Mouse (Mus musculus): ENCODE data around the gene Slc18a3. TPM values are rescaled to one million over a fixed set of nuclear protein-coding genes. Genes with fewer than 3 reads are reported as not detected.
A peak's percentile ranks its signal among the peaks of the same experiment; 100 is the strongest.

Gene Slc18a3
- polyA plus RNA-seq, 1 experiment from 2014 or later = 0.79 TPM

GRCm38 (mm10) chr14:32502764-32503688, 38.4 kb upstream of the Slc18a3 start:
- Histone ChIP-seq H3K4me3 (ENCODE audit: low read length) (no peak overlapping the region), H3K27me3 (ENCODE audit: control insufficient read depth, insufficient read depth, low read length) (no peaks in the 10 kb centered on the region), H3K36me3 (ENCODE audit: control insufficient read depth, insufficient read depth) (no peaks in the 10 kb centered on the region), H3K27ac (ENCODE audit: low read length) (no peak overlapping the region), H3K4me2 (ENCODE audit: low read depth, low read length) (no peak overlapping the region), H3K9me3 (replicated peaks; ENCODE audit: control insufficient read depth, low read length) (no peaks in the 10 kb centered on the region), H3K9ac (ENCODE audit: low read length) (no peak overlapping the region), H3K4me1 (ENCODE audit: control insufficient read depth, insufficient read depth, low read length) (no peaks in the 10 kb centered on the region)
- WGBS = 70% methylated on average over 9 of the region's 9 CpGs
- no peak for ATAC-seq (replicated peaks; ENCODE audit: extremely low read depth, insufficient read depth, low FRiP score)

- no peak for ATAC-seq (replicated peaks; ENCODE audit: extremely low read depth, insufficient read depth, low FRiP score)
- WGBS = 70% methylated on average over 2 of the region's 2 CpGs
- H3K27me3 ChIP-seq (ENCODE audit: control insufficient read depth, insufficient read depth, low read length) = no peaks in the 10 kb centered on the region
These were observed 36.7 kb upstream of the Slc18a3 start for GRCm38 (mm10) chr14:32501303-32501702.

DNA sequence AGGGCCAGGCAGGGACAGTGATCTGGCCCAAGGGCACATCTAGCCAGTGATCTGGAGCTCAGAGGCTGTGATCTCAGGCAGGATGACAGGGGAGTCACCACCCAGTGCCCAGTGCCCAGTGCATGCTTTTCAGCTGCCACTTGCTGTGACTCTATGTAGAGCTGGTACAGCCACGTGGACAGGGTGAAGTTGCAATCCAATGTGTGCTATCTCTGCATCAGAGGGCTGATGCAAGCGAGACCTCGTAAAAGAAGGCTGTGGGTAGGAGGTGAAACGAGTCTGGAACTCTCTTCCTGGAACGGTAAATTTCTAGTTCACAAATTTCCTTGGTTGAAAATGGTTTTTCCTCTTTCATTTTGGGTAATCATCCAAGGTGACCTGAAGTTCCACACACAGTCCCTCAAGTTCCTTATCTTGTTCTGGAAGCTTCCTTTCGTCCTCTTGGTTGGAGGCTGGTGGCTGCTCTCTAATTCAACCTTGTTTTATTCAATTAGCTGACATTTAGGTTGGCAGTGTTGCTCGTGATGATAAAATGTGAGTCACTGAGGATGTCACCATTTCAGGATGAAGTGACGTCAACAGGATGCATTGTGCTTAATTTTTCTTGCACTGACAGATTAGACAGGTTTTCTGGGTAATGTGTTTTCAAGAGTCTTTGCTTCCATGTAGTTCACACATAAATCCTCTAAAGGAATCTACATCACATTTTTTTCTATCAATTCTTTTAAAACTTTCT, 31.6 kb upstream of the Slc18a3 start:
- no peaks in the 10 kb centered on the region for H3K9me3 ChIP-seq (replicated peaks; ENCODE audit: control insufficient read depth, low read length)
- no peaks in the 10 kb centered on the region for H3K36me3 ChIP-seq (ENCODE audit: control insufficient read depth, insufficient read depth)
- no peak overlapping the region for H3K4me2 ChIP-seq (ENCODE audit: low read depth, low read length)
- peaks cover 2% of the 10 kb centered on the region for H3K27me3 ChIP-seq (ENCODE audit: control insufficient read depth, insufficient read depth, low read length)
- no peak overlapping the region for H3K9ac ChIP-seq (ENCODE audit: low read length)
- H3K4me1 ChIP-seq (ENCODE audit: control insufficient read depth, insufficient read depth, low read length) = 0 out of 2 replicates have a peak, but pooled peaks cover 3% of the 10 kb centered on the region
- WGBS = 59% methylated on average over 8 of the region's 8 CpGs
- no peak overlapping the region for H3K4me3 ChIP-seq (ENCODE audit: low read length)
- no peak for ATAC-seq (replicated peaks; ENCODE audit: extremely low read depth, insufficient read depth, low FRiP score)
- no peak overlapping the region for H3K27ac ChIP-seq (ENCODE audit: low read length)

More at GRCm38 (mm10) chr14:32501303-32501702, 36.7 kb upstream of the Slc18a3 start:
- Histone ChIP-seq H3K27ac (ENCODE audit: low read length) (no peak overlapping the region), H3K4me3 (ENCODE audit: low read length) (no peak overlapping the region), H3K9me3 (replicated peaks; ENCODE audit: control insufficient read depth, low read length) (no peaks in the 10 kb centered on the region), H3K4me1 (ENCODE audit: control insufficient read depth, insufficient read depth, low read length) (no peaks in the 10 kb centered on the region), H3K4me2 (ENCODE audit: low read depth, low read length) (no peak overlapping the region), H3K36me3 (ENCODE audit: control insufficient read depth, insufficient read depth) (no peaks in the 10 kb centered on the region), H3K9ac (ENCODE audit: low read length) (no peak overlapping the region)

DNA sequence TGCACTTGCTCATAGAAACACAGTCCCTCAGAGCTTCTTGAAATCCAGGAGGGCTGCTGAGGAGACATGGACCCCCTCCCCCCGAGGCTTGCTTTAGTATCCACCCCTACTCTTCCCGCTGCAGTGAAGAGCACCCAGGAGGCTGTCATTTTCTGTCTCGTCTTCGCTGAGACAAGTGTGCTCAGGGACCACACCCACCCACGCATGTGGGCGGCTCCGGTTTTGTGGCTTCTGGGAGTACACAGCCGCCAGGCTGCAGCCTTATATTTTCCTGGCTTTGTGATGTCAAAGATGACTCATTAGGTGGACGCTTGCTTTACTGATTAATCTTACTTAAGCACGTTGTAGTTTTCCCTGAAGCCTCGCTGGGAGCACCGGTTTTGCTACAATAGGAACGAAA, 27.9 kb upstream of the Slc18a3 start:
- Histone ChIP-seq H3K9ac (ENCODE audit: low read length) (no peak overlapping the region), H3K4me2 (ENCODE audit: low read depth, low read length) (peak overlapping the region; percentile 57), H3K4me1 (ENCODE audit: control insufficient read depth, insufficient read depth, low read length) (0 out of 2 replicates have a peak, but pooled peaks cover 3% of the 10 kb centered on the region), H3K36me3 (ENCODE audit: control insufficient read depth, insufficient read depth) (no peaks in the 10 kb centered on the region), H3K4me3 (ENCODE audit: low read length) (peak overlapping the region; percentile 13), H3K27ac (ENCODE audit: low read length) (no peak overlapping the region), H3K27me3 (ENCODE audit: control insufficient read depth, insufficient read depth, low read length) (peaks cover 2% of the 10 kb centered on the region), H3K9me3 (replicated peaks; ENCODE audit: control insufficient read depth, low read length) (no peaks in the 10 kb centered on the region)
- no peak for ATAC-seq (replicated peaks; ENCODE audit: extremely low read depth, insufficient read depth, low FRiP score)
- 13% methylated on average over 13 of the region's 13 CpGs for WGBS

DNA sequence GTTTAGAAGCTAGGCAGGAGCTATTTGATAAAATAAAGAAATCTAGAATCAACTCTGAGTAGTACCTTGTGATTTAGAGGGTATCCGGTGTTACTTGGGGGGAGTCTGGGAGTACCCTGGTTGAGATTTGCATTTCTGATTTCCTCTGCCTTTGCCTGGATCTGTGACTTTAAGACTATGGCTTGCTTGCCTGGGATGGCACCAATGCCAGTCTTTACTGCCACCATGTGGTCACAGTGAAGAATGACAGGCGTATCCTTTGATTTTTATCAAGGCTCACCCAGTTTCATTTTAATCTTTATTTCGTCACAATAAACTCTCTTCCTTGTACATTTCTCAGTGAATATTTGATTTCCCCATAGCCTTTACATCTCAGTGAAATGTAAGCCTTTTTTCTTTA, 17.4 kb upstream of the Slc18a3 start:
- no peaks in the 10 kb centered on the region for H3K4me1 ChIP-seq (ENCODE audit: control insufficient read depth, insufficient read depth, low read length)
- ATAC-seq (replicated peaks; ENCODE audit: extremely low read depth, insufficient read depth, low FRiP score) = no peak
- 9% methylated on average over 3 of the region's 3 CpGs for WGBS

GRCm38 (mm10) chr14:32477581-32477980, 12.9 kb upstream of the Slc18a3 start:
- no peaks in the 10 kb centered on the region for H3K4me1 ChIP-seq (ENCODE audit: control insufficient read depth, insufficient read depth, low read length)
- ATAC-seq (replicated peaks; ENCODE audit: extremely low read depth, insufficient read depth, low FRiP score) = no peak
- 68% methylated on average over 1 of the region's 1 CpGs for WGBS
- peaks cover 5% of the 10 kb centered on the region; the same call in 1 of the 2 replicates for H3K27me3 ChIP-seq (ENCODE audit: control insufficient read depth, insufficient read depth, low read length)
- no peak overlapping the region for H3K4me3 ChIP-seq (ENCODE audit: low read length)
- H3K36me3 ChIP-seq (ENCODE audit: control insufficient read depth, insufficient read depth) = no peaks in the 10 kb centered on the region
- no peak overlapping the region for H3K4me2 ChIP-seq (ENCODE audit: low read depth, low read length)
- H3K9me3 ChIP-seq (replicated peaks; ENCODE audit: control insufficient read depth, low read length) = no peaks in the 10 kb centered on the region
- H3K27ac ChIP-seq (ENCODE audit: low read length) = no peak overlapping the region
- no peak overlapping the region for H3K9ac ChIP-seq (ENCODE audit: low read length)

More for the DNA sequence above, 17.4 kb upstream of the Slc18a3 start:
- H3K27me3 ChIP-seq (ENCODE audit: control insufficient read depth, insufficient read depth, low read length) = no peaks in the 10 kb centered on the region
- H3K9me3 ChIP-seq (replicated peaks; ENCODE audit: control insufficient read depth, low read length) = no peaks in the 10 kb centered on the region
- no peak overlapping the region for H3K9ac ChIP-seq (ENCODE audit: low read length)
- no peaks in the 10 kb centered on the region for H3K36me3 ChIP-seq (ENCODE audit: control insufficient read depth, insufficient read depth)
- H3K4me2 ChIP-seq (ENCODE audit: low read depth, low read length) = no peak overlapping the region
- no peak overlapping the region for H3K4me3 ChIP-seq (ENCODE audit: low read length)
- no peak overlapping the region for H3K27ac ChIP-seq (ENCODE audit: low read length)

- no peaks in the 10 kb centered on the region for H3K4me1 ChIP-seq (ENCODE audit: control insufficient read depth, insufficient read depth, low read length)
- no peak overlapping the region for H3K9ac ChIP-seq (ENCODE audit: low read length)
- no peak overlapping the region for H3K27ac ChIP-seq (ENCODE audit: low read length)
- H3K9me3 ChIP-seq (replicated peaks; ENCODE audit: control insufficient read depth, low read length) = no peaks in the 10 kb centered on the region
- no peak overlapping the region for H3K4me3 ChIP-seq (ENCODE audit: low read length)
- H3K27me3 ChIP-seq (ENCODE audit: control insufficient read depth, insufficient read depth, low read length) = peaks cover 5% of the 10 kb centered on the region; the same call in 1 of the 2 replicates
- ATAC-seq (replicated peaks; ENCODE audit: extremely low read depth, insufficient read depth, low FRiP score) = no peak
- 61% methylated on average over 6 of the region's 6 CpGs for whole genome bisulfite sequencing
- H3K4me2 ChIP-seq (ENCODE audit: low read depth, low read length) = no peak overlapping the region
- H3K36me3 ChIP-seq (ENCODE audit: control insufficient read depth, insufficient read depth) = no peaks in the 10 kb centered on the region
These were observed 11.9 kb upstream of the Slc18a3 start for GRCm38 (mm10) chr14:32476559-32476958.

GRCm38 (mm10) chr14:32472996-32473395, 8.3 kb upstream of the Slc18a3 start:
- no peaks in the 10 kb centered on the region for H3K9me3 ChIP-seq (replicated peaks; ENCODE audit: control insufficient read depth, low read length)
- no peaks in the 10 kb centered on the region for H3K36me3 ChIP-seq (ENCODE audit: control insufficient read depth, insufficient read depth)
- peaks cover 7% of the 10 kb centered on the region for H3K27me3 ChIP-seq (ENCODE audit: control insufficient read depth, insufficient read depth, low read length)
- H3K9ac ChIP-seq (ENCODE audit: low read length) = no peak overlapping the region
- WGBS = 14% methylated on average over 4 of the region's 4 CpGs
- no peaks in the 10 kb centered on the region for H3K4me1 ChIP-seq (ENCODE audit: control insufficient read depth, insufficient read depth, low read length)
- no peak for ATAC-seq (replicated peaks; ENCODE audit: extremely low read depth, insufficient read depth, low FRiP score)
- H3K4me3 ChIP-seq (ENCODE audit: low read length) = no peak overlapping the region
- H3K4me2 ChIP-seq (ENCODE audit: low read depth, low read length) = no peak overlapping the region
- H3K27ac ChIP-seq (ENCODE audit: low read length) = no peak overlapping the region

DNA sequence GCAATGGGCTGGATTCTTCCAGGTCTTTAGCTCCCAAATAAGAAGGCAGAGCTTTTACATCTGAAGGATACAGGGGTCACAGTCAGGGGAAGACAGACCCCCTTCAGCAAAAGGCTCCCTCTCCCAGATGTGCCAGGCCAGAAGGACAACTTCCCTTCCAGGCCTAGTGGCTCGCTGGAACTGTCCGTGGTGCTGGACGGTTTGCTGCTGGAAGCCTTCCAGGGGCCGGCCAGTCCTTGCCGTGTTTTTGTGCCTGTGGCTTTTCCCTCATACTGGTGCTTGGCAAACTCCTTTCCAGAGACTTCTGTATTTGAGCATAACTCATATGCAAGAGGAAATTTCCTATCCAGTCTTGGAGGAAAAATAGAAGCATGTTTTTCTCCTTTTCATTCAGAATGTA, 3.0 kb upstream of the Slc18a3 start:
- H3K4me2 ChIP-seq (ENCODE audit: low read depth, low read length) = no peak overlapping the region
- H3K4me3 ChIP-seq (ENCODE audit: low read length) = no peak overlapping the region
- no peaks in the 10 kb centered on the region for H3K9me3 ChIP-seq (replicated peaks; ENCODE audit: control insufficient read depth, low read length)
- no peaks in the 10 kb centered on the region for H3K36me3 ChIP-seq (ENCODE audit: control insufficient read depth, insufficient read depth)
- H3K4me1 ChIP-seq (ENCODE audit: control insufficient read depth, insufficient read depth, low read length) = peaks cover 4% of the 10 kb centered on the region; the same call in 1 of the 2 replicates
- no peak overlapping the region for H3K27ac ChIP-seq (ENCODE audit: low read length)
- H3K27me3 ChIP-seq (ENCODE audit: control insufficient read depth, insufficient read depth, low read length) = peaks cover 54% of the 10 kb centered on the region
- H3K9ac ChIP-seq (ENCODE audit: low read length) = no peak overlapping the region
- WGBS = 2% methylated on average over 5 of the region's 5 CpGs
- ATAC-seq (replicated peaks; ENCODE audit: extremely low read depth, insufficient read depth, low FRiP score) = no peak

All from heart, embryonic 16.5 days (tissue).